Mouse (Mus musculus): ENCODE measurements at regions not wholly inside any gene's neighbourhood (a gene's known extent, or its start where the extent isn't known, plus 50 kb on each side); places are given as distances from the start of the nearest gene placed in this dataset.

DNA sequence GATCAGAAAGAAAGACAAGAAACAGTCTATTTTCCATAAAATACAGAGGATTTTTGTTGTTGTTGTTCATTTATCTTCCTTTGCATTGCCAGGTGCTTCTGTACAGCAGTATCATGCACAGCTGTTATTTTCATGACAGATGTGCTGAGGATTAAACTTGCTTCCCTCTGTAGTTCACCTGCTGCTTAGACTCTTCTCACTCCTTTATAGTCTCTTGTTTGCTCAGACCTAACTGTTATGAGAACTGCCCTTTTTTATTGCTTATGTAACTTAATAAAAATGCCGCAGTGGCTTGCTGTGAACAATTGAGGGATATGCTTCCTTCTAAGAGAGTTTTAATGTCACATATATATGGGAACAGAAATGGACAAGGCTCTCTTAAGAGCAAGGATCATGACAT is 467.1 kb downstream of the Adcyap1 start:
- no peak for DNase-seq (ENCODE audit: low spot score in 2 of 2)

DNA sequence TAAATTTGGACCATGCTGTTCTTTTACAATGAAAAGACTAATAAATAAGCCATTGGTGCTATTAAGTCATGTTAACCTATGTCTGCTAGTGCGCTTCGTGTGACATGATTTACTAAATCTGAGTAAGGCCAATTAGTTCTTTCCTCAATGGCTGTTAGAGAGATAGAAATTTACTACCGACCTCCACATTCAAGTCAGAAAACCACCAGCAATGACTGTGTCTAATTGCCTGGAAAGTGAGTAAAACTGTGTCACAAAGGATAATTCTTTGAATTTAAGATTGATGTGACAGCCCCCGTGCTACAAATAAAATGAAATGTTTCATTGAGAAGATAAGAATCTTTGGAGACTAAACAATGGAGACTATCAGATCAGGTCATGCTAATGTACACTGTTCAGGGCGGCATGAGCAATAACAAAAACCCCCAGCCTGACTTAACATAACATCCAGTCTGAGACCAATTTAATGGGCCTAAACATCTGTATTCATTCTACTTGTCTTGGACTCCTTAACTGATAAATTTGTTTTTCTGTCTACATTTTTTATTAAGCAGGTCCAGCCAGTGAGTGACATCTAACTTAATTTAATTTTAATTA is 477.6 kb downstream of the Adcyap1 start:
- no peak for DNase-seq (ENCODE audit: low spot score in 2 of 2)

- DNase-seq (ENCODE audit: low spot score in 2 of 2), result no peak
Measured at GRCm38 (mm10) chr17:93700685-93701084, 501.9 kb downstream of the Adcyap1 start.

- DNase-seq (ENCODE audit: low spot score in 2 of 2), result peak in 1 of 2 experiments; percentile 57
Measured at GRCm38 (mm10) chr17:93717623-93718022, 518.8 kb downstream of the Adcyap1 start.

DNA sequence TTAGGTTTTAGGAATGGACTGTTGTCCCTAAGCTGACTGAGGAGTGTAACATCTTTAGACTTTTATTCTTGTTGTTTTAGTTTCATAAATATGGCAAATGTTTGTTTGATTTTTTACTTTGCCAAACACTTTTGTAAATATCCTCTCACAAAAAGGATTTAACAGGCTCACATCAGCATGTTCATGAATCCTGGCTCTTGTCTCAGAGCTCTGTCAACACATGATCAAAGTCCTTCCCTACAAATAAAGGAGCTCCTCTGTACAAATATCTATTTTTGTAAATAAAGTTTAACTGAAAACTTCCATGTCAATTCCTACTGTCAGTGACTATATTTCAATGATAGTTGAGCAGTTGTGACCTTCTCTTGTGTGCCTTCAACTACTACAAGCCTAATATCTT is 542.5 kb downstream of the Adcyap1 start:
- DNase-seq (ENCODE audit: low spot score in 2 of 2), result no peak

DNA sequence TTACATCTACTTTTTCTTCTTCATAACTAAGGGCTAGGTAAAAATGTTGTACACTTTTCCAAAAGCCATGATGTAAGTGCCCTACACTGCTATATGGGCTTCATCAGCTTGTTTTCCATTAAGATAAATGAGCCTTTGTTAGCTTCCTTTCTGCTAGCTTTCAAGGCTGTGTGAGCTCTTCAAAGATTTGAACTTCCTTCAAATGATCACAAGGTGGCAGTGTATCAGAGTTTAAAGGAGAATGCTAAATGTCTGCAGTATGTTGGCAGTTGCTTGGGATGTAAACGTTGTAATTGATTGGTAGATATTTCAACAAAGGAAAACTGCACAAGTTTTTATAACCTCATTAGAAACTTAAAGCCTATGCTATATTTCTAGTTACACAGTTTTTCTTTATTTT is 563.5 kb downstream of the Adcyap1 start:
- DNase-seq (ENCODE audit: low spot score in 2 of 2), result peak in 1 of 2 experiments; percentile 25

Measured in layer of hippocampus, postnatal 14 days (tissue).